Mouse (Mus musculus) lung, postnatal 0 days (tissue): ENCODE measurements around the gene Gdf1. TPM values are rescaled to one million over a fixed set of nuclear protein-coding genes. Genes with fewer than 3 reads are reported as not detected.

ENCODE experiments used
- ATAC-seq: fragments of 200-750 bp; cut with Nextera tagmentation; 2 replicates; pipeline ENCODE4 v1.8.0; 2017; ENCODE audit warnings: moderate library complexity
- DNase-seq: peaks from one replicate; pipeline ENCODE4 v3.0.0-alpha.2; 2016; ENCODE audit warnings: low spot score
- H3K27ac ChIP-seq: fragments of 300-500 bp; sonication (generic); 2 replicates; pipeline ENCODE4 v1.5.1; 2014; ENCODE audit warnings: antibody characterized with exemption, mild to moderate bottlenecking, low read length, mixed read lengths
- H3K27me3 ChIP-seq: fragments of 300-500 bp; sonication (generic); replicated peaks from 2 replicates; pipeline ENCODE4 v1.6.1; 2014; ENCODE audit warnings: low read length, mixed read lengths; ENCODE audit not compliant: insufficient read depth
- H3K36me3 ChIP-seq: fragments of 300-500 bp; sonication (generic); 2 replicates; pipeline ENCODE4 v1.6.1; 2014; ENCODE audit warnings: low read length, mixed read lengths; ENCODE audit not compliant: insufficient read depth
- H3K4me1 ChIP-seq: fragments of 300-500 bp; sonication (generic); 2 replicates; pipeline ENCODE4 v1.6.1; 2014; ENCODE audit warnings: antibody characterized with exemption, low read depth, low read length, mixed read lengths; ENCODE audit not compliant: insufficient read depth
- H3K4me2 ChIP-seq: fragments of 300-500 bp; sonication (generic); replicated peaks from 2 replicates; pipeline ENCODE4 v1.6.1; 2014; ENCODE audit warnings: low read depth, mild to moderate bottlenecking, low read length, moderate library complexity, mixed read lengths
- H3K4me3 ChIP-seq: fragments of 300-500 bp; sonication (generic); 2 replicates; pipeline ENCODE4 v1.5.1; 2014; ENCODE audit warnings: low read depth, low read length
- H3K9ac ChIP-seq: fragments of 300-500 bp; sonication (generic); replicated peaks from 2 replicates; pipeline ENCODE4 v1.6.1; 2014; ENCODE audit warnings: low read depth, mild to moderate bottlenecking
- H3K9me3 ChIP-seq: fragments of 300-500 bp; sonication (generic); 2 replicates; pipeline ENCODE4 v1.6.1; 2016; ENCODE audit warnings: low read length, mixed read lengths
- CTCF ChIP-seq: IDR thresholded peaks from 2 replicates; pipeline ENCODE4 v1.5.1; 2016; ENCODE audit warnings: antibody characterized with exemption, mild to moderate bottlenecking
- EP300 ChIP-seq: IDR thresholded peaks from 2 replicates; pipeline ENCODE4 v1.6.1; 2016; ENCODE audit warnings: antibody characterized with exemption, mild to moderate bottlenecking, control low read depth
- WGBS: fragments of 180-500 bp; shearing (Covaris S2); extraction: QIAGEN DNeasy Blood & Tissue Kit; methylation state at CpG from one replicate; pipeline ENCODE4 v1.1.7; 2014; 5-methylcytosine and 5-hydroxymethylcytosine counted together
- polyA plus RNA-seq: library from polyadenylated mRNA; unstranded; fragments of >200 nt; fragmentation: Nextera tagmentation; extraction: Ambion mirVana; gene quantifications from 2 replicates; pipeline ENCODE4 v1.2.1, GENCODE M21; 2015

Gdf1 gene
- polyA plus RNA-seq, 1 experiment from 2014 or later = 0.33 TPM

GRCm38 (mm10) chr8:70332878-70333202 lies 3.2 kb downstream of the Gdf1 start:
- Histone ChIP-seq H3K4me3 (no peak overlapping the region), H3K4me2 (no peak overlapping the region), H3K27ac (no peak overlapping the region), H3K4me1 (no peaks in the 10 kb centered on the region), H3K9me3 (no peaks in the 10 kb centered on the region), H3K9ac (no peak overlapping the region), H3K27me3 (no peaks in the 10 kb centered on the region), H3K36me3 (peaks cover 47% of the 10 kb centered on the region)
- TF ChIP-seq CTCF (no peak), EP300 (no peak)
- no peak for ATAC-seq
- no peak for DNase-seq
- 91% methylated on average over 6 of the region's 6 CpGs for WGBS

- H3K4me1 ChIP-seq = no peaks in the 10 kb centered on the region
- ATAC-seq (no peak), DNase-seq (no peak)
- H3K4me3 ChIP-seq = no peak overlapping the region
- TF ChIP-seq EP300 (no peak), CTCF (no peak)
- no peaks in the 10 kb centered on the region for H3K27me3 ChIP-seq
- peaks cover 62% of the 10 kb centered on the region for H3K36me3 ChIP-seq
- no peak overlapping the region for H3K9ac ChIP-seq
- no peak overlapping the region for H3K27ac ChIP-seq
- H3K4me2 ChIP-seq = no peak overlapping the region
- 86% methylated on average over 7 of the region's 7 CpGs for WGBS
- H3K9me3 ChIP-seq = no peaks in the 10 kb centered on the region
Observed at GRCm38 (mm10) chr8:70338931-70339330, 9.3 kb downstream of the Gdf1 start.

- Histone ChIP-seq H3K4me2 (no peak overlapping the region), H3K4me3 (no peak overlapping the region), H3K4me1 (no peaks in the 10 kb centered on the region), H3K36me3 (peaks cover 51% of the 10 kb centered on the region), H3K27ac (no peak overlapping the region), H3K9ac (no peak overlapping the region), H3K9me3 (no peaks in the 10 kb centered on the region), H3K27me3 (no peaks in the 10 kb centered on the region)
- DNase-seq = no peak
- TF ChIP-seq EP300 = no peak
- TF ChIP-seq CTCF = no peak
- no peak for ATAC-seq
- 93% methylated on average over 7 of the region's 7 CpGs for WGBS
Observed at GRCm38 (mm10) chr8:70340659-70341058, 11.0 kb downstream of the Gdf1 start.

GRCm38 (mm10) chr8:70342007-70342406 lies 12.4 kb downstream of the Gdf1 start:
- no peaks in the 10 kb centered on the region for H3K9me3 ChIP-seq
- no peaks in the 10 kb centered on the region for H3K27me3 ChIP-seq
- H3K36me3 ChIP-seq = peaks cover 38% of the 10 kb centered on the region
- 87% methylated on average over 14 of the region's 14 CpGs for WGBS
- TF ChIP-seq CTCF (no peak), EP300 (no peak)
- H3K9ac ChIP-seq = no peak overlapping the region
- no peak for DNase-seq
- no peak overlapping the region for H3K27ac ChIP-seq
- H3K4me2 ChIP-seq = no peak overlapping the region
- no peak overlapping the region for H3K4me3 ChIP-seq
- no peaks in the 10 kb centered on the region for H3K4me1 ChIP-seq
- no peak for ATAC-seq

- DNase-seq (no peak), ATAC-seq (no peak)
- no peaks in the 10 kb centered on the region for H3K27me3 ChIP-seq
- 0 out of 2 replicates have a peak, but pooled peaks cover under 1% of the 10 kb centered on the region for H3K4me1 ChIP-seq
- no peak for TF ChIP-seq EP300
- no peak for TF ChIP-seq CTCF
- no peak overlapping the region for H3K4me2 ChIP-seq
- H3K4me3 ChIP-seq = no peak overlapping the region
- WGBS = 76% methylated on average over 7 of the region's 7 CpGs
- no peaks in the 10 kb centered on the region for H3K9me3 ChIP-seq
- H3K9ac ChIP-seq = no peak overlapping the region
- H3K36me3 ChIP-seq = peaks cover 28% of the 10 kb centered on the region
- no peak overlapping the region for H3K27ac ChIP-seq
Observed at GRCm38 (mm10) chr8:70343076-70343475, 13.5 kb downstream of the Gdf1 start.

GRCm38 (mm10) chr8:70343696-70344095 lies 14.1 kb downstream of the Gdf1 start:
- 47% methylated on average over 6 of the region's 6 CpGs for WGBS
- peaks cover 21% of the 10 kb centered on the region; the same call in 1 of the 2 replicates for H3K36me3 ChIP-seq
- H3K4me3 ChIP-seq = no peak overlapping the region
- H3K27me3 ChIP-seq = no peaks in the 10 kb centered on the region
- H3K27ac ChIP-seq = no peak overlapping the region
- peak; percentile 50; the same call in 1 of the 2 replicates for ATAC-seq
- no peak overlapping the region for H3K4me2 ChIP-seq
- DNase-seq = peak; percentile 54
- H3K9me3 ChIP-seq = no peaks in the 10 kb centered on the region
- H3K4me1 ChIP-seq = 0 out of 2 replicates have a peak, but pooled peaks cover 3% of the 10 kb centered on the region
- peak; percentile 64 for TF ChIP-seq CTCF
- TF ChIP-seq EP300 = no peak
- H3K9ac ChIP-seq = no peak overlapping the region

- Histone ChIP-seq H3K27ac (no peak overlapping the region), H3K27me3 (no peaks in the 10 kb centered on the region), H3K9me3 (no peaks in the 10 kb centered on the region), H3K4me1 (0 out of 2 replicates have a peak, but pooled peaks cover 3% of the 10 kb centered on the region), H3K36me3 (peaks cover 18% of the 10 kb centered on the region; the same call in 1 of the 2 replicates), H3K4me2 (no peak overlapping the region), H3K4me3 (no peak overlapping the region), H3K9ac (no peak overlapping the region)
- no peak for ATAC-seq
- TF ChIP-seq EP300 (no peak), CTCF (no peak)
- DNase-seq = no peak
- 75% methylated on average over 2 of the region's 2 CpGs for WGBS
Observed at GRCm38 (mm10) chr8:70344279-70344678, 14.7 kb downstream of the Gdf1 start.
